Mouse (Mus musculus) kidney, postnatal 0 days (tissue): ENCODE measurements around the gene Ptprm. TPM values are rescaled to one million over a fixed set of nuclear protein-coding genes. Genes with fewer than 3 reads are reported as not detected.

Experiments
- ATAC-seq: fragments of 200-750 bp; cut with Nextera tagmentation; replicated peaks from 2 replicates; pipeline ENCODE4 v1.8.0; 2017; ENCODE audit warnings: low read depth, moderate number of reproducible peaks, moderate TSS enrichment, moderate library complexity; ENCODE audit not compliant: low FRiP score
- DNase-seq: peaks from one replicate; pipeline ENCODE4 v3.0.0-alpha.2; 2016; ENCODE audit warnings: low spot score
- H3K27ac ChIP-seq: fragments of 300-500 bp; sonication (generic); 2 replicates; pipeline ENCODE4 v1.5.1; 2014; ENCODE audit warnings: mild to moderate bottlenecking
- H3K27me3 ChIP-seq: fragments of 300-500 bp; sonication (generic); 2 replicates; pipeline ENCODE4 v1.6.1; 2014; ENCODE audit warnings: low read length, mixed read lengths; ENCODE audit not compliant: insufficient read depth
- H3K36me3 ChIP-seq: fragments of 300-500 bp; sonication (generic); 2 replicates; pipeline ENCODE4 v1.6.1; 2014; ENCODE audit warnings: low read length, mixed read lengths; ENCODE audit not compliant: insufficient read depth
- H3K4me1 ChIP-seq: fragments of 300-500 bp; sonication (generic); replicated peaks from 2 replicates; pipeline ENCODE4 v1.6.1; 2014; ENCODE audit warnings: antibody characterized with exemption, low read length, mixed read lengths; ENCODE audit not compliant: insufficient read depth
- H3K4me2 ChIP-seq: fragments of 300-500 bp; sonication (generic); 2 replicates; pipeline ENCODE4 v1.6.1; 2014; ENCODE audit warnings: mild to moderate bottlenecking, low read length, moderate library complexity, mixed read lengths
- H3K4me3 ChIP-seq: fragments of 300-500 bp; sonication (generic); replicated peaks from 2 replicates; pipeline ENCODE4 v1.5.1; 2014; ENCODE audit warnings: low read depth, low read length
- H3K9ac ChIP-seq: fragments of 300-500 bp; sonication (generic); 2 replicates; pipeline ENCODE4 v1.6.1; 2014; ENCODE audit warnings: low read depth, low read length
- H3K9me3 ChIP-seq: fragments of 300-500 bp; sonication (generic); replicated peaks from 2 replicates; pipeline ENCODE4 v1.6.1; 2016; ENCODE audit warnings: low read length, inconsistent platforms, mixed read lengths
- CTCF ChIP-seq: IDR thresholded peaks from 2 replicates; pipeline ENCODE4 v1.5.1; 2016; ENCODE audit warnings: antibody characterized with exemption, low read depth, mild to moderate bottlenecking, moderate library complexity
- WGBS: fragments of 180-500 bp; shearing (Covaris S2); extraction: QIAGEN DNeasy Blood & Tissue Kit; methylation state at CpG from one replicate; pipeline ENCODE4 v1.1.7; 2014; 5-methylcytosine and 5-hydroxymethylcytosine counted together
- polyA plus RNA-seq: library from polyadenylated mRNA; unstranded; fragments of >200 nt; fragmentation: Nextera tagmentation; extraction: Ambion mirVana; gene quantifications from 2 replicates; pipeline ENCODE4 v1.2.1, GENCODE M21; 2015

Ptprm gene
- polyA plus RNA-seq, 1 experiment from 2014 or later = 13.7 TPM

DNA sequence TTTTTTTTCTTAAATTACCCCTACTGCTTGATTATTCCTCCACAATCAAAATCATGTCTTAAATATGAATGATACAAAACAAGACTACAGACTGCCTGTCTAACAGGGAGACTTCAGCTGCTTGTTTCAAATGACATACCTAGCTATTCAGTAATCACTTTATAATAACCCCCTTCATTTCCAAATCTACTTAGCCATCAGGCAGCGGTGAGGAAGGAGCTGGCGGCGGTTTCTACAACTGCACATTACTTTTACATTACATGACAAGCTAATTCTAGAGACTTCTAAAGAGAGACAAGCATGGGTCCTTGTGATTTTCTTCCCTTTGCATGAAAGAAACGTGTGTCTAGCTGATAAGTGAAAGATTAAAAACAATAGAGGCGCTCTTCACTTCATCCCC lies 377.8 kb downstream of the Ptprm start:
- no peak for ATAC-seq
- no peak overlapping the region for H3K4me3 ChIP-seq
- WGBS = 85% methylated on average over 5 of the region's 5 CpGs
- H3K9me3 ChIP-seq = no peaks in the 10 kb centered on the region
- TF ChIP-seq CTCF = no peak
- H3K36me3 ChIP-seq = no peaks in the 10 kb centered on the region
- H3K27me3 ChIP-seq = no peaks in the 10 kb centered on the region
- no peak overlapping the region for H3K4me2 ChIP-seq
- DNase-seq = no peak
- H3K9ac ChIP-seq = no peak overlapping the region
- no peak overlapping the region for H3K27ac ChIP-seq
- H3K4me1 ChIP-seq = no peaks in the 10 kb centered on the region

DNA sequence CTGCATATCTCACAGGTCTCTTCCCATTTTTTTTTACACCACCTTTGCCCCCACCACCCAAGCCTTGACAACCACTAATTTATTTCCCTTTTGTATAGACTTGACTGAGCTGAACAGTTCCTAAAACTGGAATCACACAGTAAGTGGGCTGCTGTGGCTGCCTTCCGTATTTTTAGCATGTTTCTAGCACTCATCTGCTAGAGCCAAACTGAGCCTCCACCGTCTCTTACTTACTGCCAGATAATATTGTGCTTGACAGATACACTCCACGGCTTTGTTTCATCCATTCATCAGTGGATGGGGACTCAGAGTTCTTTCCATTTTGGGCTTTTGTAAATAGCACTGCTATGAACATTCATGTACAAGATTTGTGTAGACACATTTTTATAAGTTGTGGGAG lies 381.3 kb downstream of the Ptprm start:
- 82% methylated on average over 3 of the region's 3 CpGs for WGBS
- ATAC-seq (no peak), DNase-seq (no peak)
- H3K9ac ChIP-seq = no peak overlapping the region
- H3K27me3 ChIP-seq = no peaks in the 10 kb centered on the region
- H3K4me3 ChIP-seq = no peak overlapping the region
- TF ChIP-seq CTCF = no peak
- H3K36me3 ChIP-seq = no peaks in the 10 kb centered on the region
- H3K4me1 ChIP-seq = no peaks in the 10 kb centered on the region
- no peaks in the 10 kb centered on the region for H3K9me3 ChIP-seq
- H3K4me2 ChIP-seq = no peak overlapping the region
- no peak overlapping the region for H3K27ac ChIP-seq

- Histone ChIP-seq H3K36me3 (no peaks in the 10 kb centered on the region), H3K4me2 (no peak overlapping the region), H3K4me1 (no peaks in the 10 kb centered on the region), H3K27ac (no peak overlapping the region), H3K27me3 (no peaks in the 10 kb centered on the region), H3K4me3 (no peak overlapping the region), H3K9me3 (no peaks in the 10 kb centered on the region), H3K9ac (no peak overlapping the region)
- no peak for DNase-seq
- ATAC-seq = no peak
- WGBS = 23% methylated on average over 5 of the region's 5 CpGs
- TF ChIP-seq CTCF = no peak
Measured at GRCm38 (mm10) chr17:66960986-66961385, 393.3 kb downstream of the Ptprm start.

DNA sequence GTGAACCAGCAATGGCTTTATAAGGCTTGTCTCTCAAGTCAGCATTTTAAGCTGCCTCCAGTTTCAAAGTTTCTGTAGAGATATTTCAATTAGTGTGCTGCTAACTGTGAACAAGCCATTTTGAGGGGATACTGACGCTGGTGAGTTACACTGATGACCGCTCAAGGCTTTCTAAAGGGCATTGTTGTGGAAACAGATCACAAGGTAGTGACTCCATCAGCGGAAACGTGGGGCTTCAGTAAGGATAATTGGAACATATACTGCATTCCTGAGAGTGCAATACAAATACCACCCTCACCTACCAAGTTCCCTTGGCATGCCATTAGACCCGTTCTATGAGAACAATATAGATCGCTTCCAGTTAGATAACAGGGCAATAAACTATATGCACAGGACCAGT lies 393.7 kb downstream of the Ptprm start:
- TF ChIP-seq CTCF = no peak
- no peaks in the 10 kb centered on the region for H3K4me1 ChIP-seq
- no peak overlapping the region for H3K4me2 ChIP-seq
- DNase-seq (no peak), ATAC-seq (no peak)
- no peaks in the 10 kb centered on the region for H3K27me3 ChIP-seq
- no peaks in the 10 kb centered on the region for H3K9me3 ChIP-seq
- no peak overlapping the region for H3K27ac ChIP-seq
- no peak overlapping the region for H3K9ac ChIP-seq
- no peaks in the 10 kb centered on the region for H3K36me3 ChIP-seq
- no peak overlapping the region for H3K4me3 ChIP-seq
- 58% methylated on average over 6 of the region's 6 CpGs for WGBS

- WGBS = 97% methylated on average over 2 of the region's 2 CpGs
Measured at GRCm38 (mm10) chr17:66959815-66960214, 394.4 kb downstream of the Ptprm start.

DNA sequence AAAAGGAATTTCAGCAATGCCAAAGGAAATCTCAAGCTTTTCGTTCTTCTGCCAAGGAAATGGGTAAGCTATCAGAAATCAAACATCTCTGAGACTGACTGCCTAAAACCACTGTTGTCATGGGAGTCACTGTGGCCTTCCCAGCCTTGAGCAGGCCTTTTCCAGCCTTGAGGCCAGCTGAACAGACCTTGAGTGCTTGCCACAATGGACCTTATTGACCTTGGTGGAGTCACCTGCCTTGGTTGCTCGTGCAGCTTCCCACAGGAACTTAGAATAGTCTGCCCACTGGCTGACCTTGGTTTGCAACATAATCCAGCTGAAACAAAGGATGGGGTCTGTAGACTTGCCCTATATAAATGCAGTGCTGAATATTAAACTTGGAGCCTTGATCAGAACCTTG lies 395.5 kb downstream of the Ptprm start:
- 76% methylated on average over 2 of the region's 2 CpGs for WGBS
- no peaks in the 10 kb centered on the region for H3K36me3 ChIP-seq
- ATAC-seq = no peak
- H3K4me1 ChIP-seq = no peaks in the 10 kb centered on the region
- H3K27me3 ChIP-seq = no peaks in the 10 kb centered on the region
- H3K4me3 ChIP-seq = no peak overlapping the region
- no peak overlapping the region for H3K4me2 ChIP-seq
- no peaks in the 10 kb centered on the region for H3K9me3 ChIP-seq
- no peak for DNase-seq
- no peak for TF ChIP-seq CTCF
- H3K9ac ChIP-seq = no peak overlapping the region
- no peak overlapping the region for H3K27ac ChIP-seq

More at GRCm38 (mm10) chr17:66959815-66960214, 394.4 kb downstream of the Ptprm start:
- Histone ChIP-seq H3K9ac (no peak overlapping the region), H3K27ac (no peak overlapping the region), H3K36me3 (no peaks in the 10 kb centered on the region), H3K4me3 (no peak overlapping the region), H3K9me3 (no peaks in the 10 kb centered on the region), H3K27me3 (no peaks in the 10 kb centered on the region), H3K4me2 (no peak overlapping the region), H3K4me1 (no peaks in the 10 kb centered on the region)
- no peak for TF ChIP-seq CTCF
- DNase-seq (no peak), ATAC-seq (no peak)

DNA sequence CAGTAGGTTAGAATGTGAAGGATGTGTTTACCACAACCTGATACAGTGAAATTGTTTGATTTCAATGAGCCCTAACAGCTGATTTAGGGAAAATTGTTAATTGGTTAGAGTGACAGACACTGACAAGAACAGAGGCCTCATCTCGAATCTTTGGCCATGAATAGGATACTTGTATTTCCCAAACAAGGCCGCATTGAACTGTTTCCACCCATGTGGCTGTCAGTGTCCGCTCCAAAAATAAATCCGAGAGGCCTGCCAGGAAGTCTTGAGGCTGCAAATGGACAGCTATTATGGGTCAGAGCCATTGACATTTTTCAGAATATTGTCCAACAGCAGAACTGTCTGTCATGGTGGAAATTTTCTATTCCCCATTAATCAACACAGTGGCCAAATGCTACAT lies 409.8 kb downstream of the Ptprm start:
- no peaks in the 10 kb centered on the region for H3K9me3 ChIP-seq
- WGBS = 89% methylated on average over 4 of the region's 4 CpGs
- no peak for TF ChIP-seq CTCF
- H3K4me1 ChIP-seq = no peaks in the 10 kb centered on the region
- no peak for ATAC-seq
- no peak overlapping the region for H3K4me2 ChIP-seq
- no peak overlapping the region for H3K4me3 ChIP-seq
- no peaks in the 10 kb centered on the region for H3K27me3 ChIP-seq
- no peaks in the 10 kb centered on the region for H3K36me3 ChIP-seq
- H3K27ac ChIP-seq = no peak overlapping the region
- DNase-seq = no peak
- H3K9ac ChIP-seq = no peak overlapping the region
